Mouse (Mus musculus) T-cell, adult 66 days (primary cell): ENCODE results near the gene 4933416C03Rik. TPM values are rescaled to one million over a fixed set of nuclear protein-coding genes. Genes with fewer than 3 reads are reported as not detected.

Source experiments
- total RNA-seq, 2 experiments: library from RNA; stranded (reverse); gene quantifications; 3 replicates in 1 of 2; 4 replicates in 1 of 2; pipeline ENCODE4 v1.2.4; 2023

Gene 4933416C03Rik
- not detected for total RNA-seq

DNA sequence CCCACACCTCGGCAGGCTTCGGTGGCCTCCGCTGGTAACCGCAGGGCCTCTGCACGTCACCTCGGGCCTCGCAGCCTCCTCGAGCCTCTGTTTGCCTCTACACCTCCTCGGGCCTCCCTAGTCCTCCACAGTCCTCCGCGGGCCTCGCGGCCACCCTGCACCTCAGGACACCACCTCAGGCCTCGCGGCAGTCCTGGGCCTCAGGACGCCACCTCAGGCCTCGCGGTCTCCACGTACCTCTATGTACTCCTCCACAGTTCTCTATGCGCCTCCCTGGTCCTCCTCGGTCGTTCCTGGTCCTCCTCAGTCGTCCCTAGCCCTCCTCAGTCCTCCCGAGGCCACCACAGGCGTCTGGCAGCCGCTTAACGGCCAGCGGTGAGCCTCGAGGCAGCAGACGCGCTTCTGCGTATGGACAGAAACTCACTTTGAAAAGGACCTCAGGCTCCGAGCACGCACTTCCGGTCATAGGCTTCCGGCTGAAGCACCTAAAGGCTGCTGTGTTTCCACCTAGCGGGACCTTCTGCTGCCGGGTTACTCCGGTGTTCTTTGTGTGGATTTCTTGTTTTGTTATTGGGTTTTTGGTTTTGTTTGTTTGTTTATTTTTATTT lies at the start of gene 4933416C03Rik:
TSS of gene 4933416C03Rik (minus strand) at position 51 of the 608 bp plus-strand sequence.

Other genes starting within 250 kb of the 4933416C03Rik start
- gene Ptprr, start 95.7 kb downstream of the 4933416C03Rik start, total RNA-seq: not detected
- gene Ptprb, start 161.6 kb upstream of the 4933416C03Rik start, total RNA-seq: not detected